Mouse (Mus musculus): ENCODE measurements around the gene Olfr1395. TPM values are rescaled to one million over a fixed set of nuclear protein-coding genes. Genes with fewer than 3 reads are reported as not detected.
A peak's percentile ranks its signal among the peaks of the same experiment; 100 is the strongest.

Gene Olfr1395
- not detected in 2 replicates for polyA plus RNA-seq (2014; fragmentation: Nextera tagmentation; extraction: Ambion mirVana)

- H3K9ac ChIP-seq (ENCODE audit: low read length), result no peak within 1 kb of the TSS
- 93% methylated on average over 6 of the region's 6 CpGs for WGBS
- H3K4me1 ChIP-seq (ENCODE audit: control insufficient read depth, insufficient read depth, low read length), result no peaks in the 10 kb centered on the region
- H3K9me3 ChIP-seq (ENCODE audit: control insufficient read depth, low read length), result no peaks in the 10 kb centered on the region
- H3K27me3 ChIP-seq (ENCODE audit: control insufficient read depth, insufficient read depth, low read length), result no peaks in the 10 kb centered on the region
- no peak within 1 kb of the TSS for H3K4me2 ChIP-seq (ENCODE audit: low read depth)
- no peaks in the 10 kb centered on the region for H3K36me3 ChIP-seq (ENCODE audit: control insufficient read depth, insufficient read depth, low read length)
- no peak for ATAC-seq (ENCODE audit: insufficient read depth, low FRiP score, low TSS enrichment)
- H3K27ac ChIP-seq (ENCODE audit: low read depth, low read length), result no peak within 1 kb of the TSS
- no peak for DNase-seq (ENCODE audit: low spot score)
- H3K4me3 ChIP-seq (ENCODE audit: low read depth, low read length), result no peak within 1 kb of the TSS
These were observed at the start of gene Olfr1395 for GRCm38 (mm10) chr11:49141974-49142373. Gene Olfr1395 (plus strand): TSS chr11:49142274.

GRCm38 (mm10) chr11:49092786-49093185 lies 49.3 kb upstream of the Olfr1395 start:
- no peak overlapping the region for H3K27ac ChIP-seq (ENCODE audit: low read depth, low read length)
- 91% methylated on average over 2 of the region's 2 CpGs for WGBS
- no peaks in the 10 kb centered on the region for H3K27me3 ChIP-seq (ENCODE audit: control insufficient read depth, insufficient read depth, low read length)
- ATAC-seq (ENCODE audit: insufficient read depth, low FRiP score, low TSS enrichment) (no peak), DNase-seq (ENCODE audit: low spot score) (no peak)
- H3K9me3 ChIP-seq (ENCODE audit: control insufficient read depth, low read length), result no peaks in the 10 kb centered on the region
- H3K9ac ChIP-seq (ENCODE audit: low read length), result no peak overlapping the region
- no peak overlapping the region for H3K4me2 ChIP-seq (ENCODE audit: low read depth)
- no peaks in the 10 kb centered on the region for H3K4me1 ChIP-seq (ENCODE audit: control insufficient read depth, insufficient read depth, low read length)
- H3K4me3 ChIP-seq (ENCODE audit: low read depth, low read length), result no peak overlapping the region
- no peaks in the 10 kb centered on the region for H3K36me3 ChIP-seq (ENCODE audit: control insufficient read depth, insufficient read depth, low read length)

GRCm38 (mm10) chr11:49093861-49094660 lies 48.0 kb upstream of the Olfr1395 start:
- no peak overlapping the region for H3K9ac ChIP-seq (ENCODE audit: low read length)
- H3K4me2 ChIP-seq (ENCODE audit: low read depth), result no peak overlapping the region
- H3K36me3 ChIP-seq (ENCODE audit: control insufficient read depth, insufficient read depth, low read length), result no peaks in the 10 kb centered on the region
- DNase-seq (ENCODE audit: low spot score) (no peak), ATAC-seq (ENCODE audit: insufficient read depth, low FRiP score, low TSS enrichment) (no peak)
- WGBS, result 91% methylated on average over 6 of the region's 6 CpGs
- no peaks in the 10 kb centered on the region for H3K9me3 ChIP-seq (ENCODE audit: control insufficient read depth, low read length)
- no peaks in the 10 kb centered on the region for H3K4me1 ChIP-seq (ENCODE audit: control insufficient read depth, insufficient read depth, low read length)
- H3K4me3 ChIP-seq (ENCODE audit: low read depth, low read length), result no peak overlapping the region
- no peak overlapping the region for H3K27ac ChIP-seq (ENCODE audit: low read depth, low read length)
- H3K27me3 ChIP-seq (ENCODE audit: control insufficient read depth, insufficient read depth, low read length), result no peaks in the 10 kb centered on the region

GRCm38 (mm10) chr11:49095367-49095766 lies 46.7 kb upstream of the Olfr1395 start:
- H3K27ac ChIP-seq (ENCODE audit: low read depth, low read length), result no peak overlapping the region

GRCm38 (mm10) chr11:49100409-49100808 lies 41.7 kb upstream of the Olfr1395 start:
- 86% methylated on average over 3 of the region's 3 CpGs for WGBS
- no peak for DNase-seq (ENCODE audit: low spot score)
- ATAC-seq (ENCODE audit: insufficient read depth, low FRiP score, low TSS enrichment), result no peak
- H3K4me3 ChIP-seq (ENCODE audit: low read depth, low read length), result no peak overlapping the region
- no peak overlapping the region for H3K9ac ChIP-seq (ENCODE audit: low read length)
- no peaks in the 10 kb centered on the region for H3K4me1 ChIP-seq (ENCODE audit: control insufficient read depth, insufficient read depth, low read length)
- H3K27ac ChIP-seq (ENCODE audit: low read depth, low read length), result no peak overlapping the region
- H3K9me3 ChIP-seq (ENCODE audit: control insufficient read depth, low read length), result no peaks in the 10 kb centered on the region
- no peaks in the 10 kb centered on the region for H3K36me3 ChIP-seq (ENCODE audit: control insufficient read depth, insufficient read depth, low read length)
- H3K4me2 ChIP-seq (ENCODE audit: low read depth), result no peak overlapping the region
- H3K27me3 ChIP-seq (ENCODE audit: control insufficient read depth, insufficient read depth, low read length), result no peaks in the 10 kb centered on the region

More at GRCm38 (mm10) chr11:49095367-49095766, 46.7 kb upstream of the Olfr1395 start:
- Histone ChIP-seq H3K36me3 (ENCODE audit: control insufficient read depth, insufficient read depth, low read length) (no peaks in the 10 kb centered on the region), H3K4me3 (ENCODE audit: low read depth, low read length) (no peak overlapping the region), H3K4me2 (ENCODE audit: low read depth) (no peak overlapping the region), H3K27me3 (ENCODE audit: control insufficient read depth, insufficient read depth, low read length) (no peaks in the 10 kb centered on the region), H3K9me3 (ENCODE audit: control insufficient read depth, low read length) (no peaks in the 10 kb centered on the region), H3K9ac (ENCODE audit: low read length) (no peak overlapping the region), H3K4me1 (ENCODE audit: control insufficient read depth, insufficient read depth, low read length) (no peaks in the 10 kb centered on the region)
- no peak for ATAC-seq (ENCODE audit: insufficient read depth, low FRiP score, low TSS enrichment)
- DNase-seq (ENCODE audit: low spot score), result no peak
- WGBS, result 93% methylated on average over 4 of the region's 4 CpGs

GRCm38 (mm10) chr11:49101500-49101899 lies 40.6 kb upstream of the Olfr1395 start:
- DNase-seq (ENCODE audit: low spot score) (no peak), ATAC-seq (ENCODE audit: insufficient read depth, low FRiP score, low TSS enrichment) (no peak)
- no peak overlapping the region for H3K4me2 ChIP-seq (ENCODE audit: low read depth)
- H3K27me3 ChIP-seq (ENCODE audit: control insufficient read depth, insufficient read depth, low read length), result no peaks in the 10 kb centered on the region
- H3K9ac ChIP-seq (ENCODE audit: low read length), result no peak overlapping the region
- H3K4me1 ChIP-seq (ENCODE audit: control insufficient read depth, insufficient read depth, low read length), result no peaks in the 10 kb centered on the region
- H3K9me3 ChIP-seq (ENCODE audit: control insufficient read depth, low read length), result no peaks in the 10 kb centered on the region
- WGBS, result 67% methylated on average over 5 of the region's 5 CpGs
- no peak overlapping the region for H3K4me3 ChIP-seq (ENCODE audit: low read depth, low read length)
- no peak overlapping the region for H3K27ac ChIP-seq (ENCODE audit: low read depth, low read length)
- no peaks in the 10 kb centered on the region for H3K36me3 ChIP-seq (ENCODE audit: control insufficient read depth, insufficient read depth, low read length)

- H3K4me2 ChIP-seq (ENCODE audit: low read depth), result no peak overlapping the region
- DNase-seq (ENCODE audit: low spot score), result peak; percentile 85
- no peak overlapping the region for H3K27ac ChIP-seq (ENCODE audit: low read depth, low read length)
- no peaks in the 10 kb centered on the region for H3K27me3 ChIP-seq (ENCODE audit: control insufficient read depth, insufficient read depth, low read length)
- H3K9ac ChIP-seq (ENCODE audit: low read length), result no peak overlapping the region
- H3K4me1 ChIP-seq (ENCODE audit: control insufficient read depth, insufficient read depth, low read length), result no peaks in the 10 kb centered on the region
- no peak overlapping the region for H3K4me3 ChIP-seq (ENCODE audit: low read depth, low read length)
- H3K36me3 ChIP-seq (ENCODE audit: control insufficient read depth, insufficient read depth, low read length), result no peaks in the 10 kb centered on the region
- 24% methylated on average over 8 of the region's 8 CpGs for WGBS
- no peaks in the 10 kb centered on the region for H3K9me3 ChIP-seq (ENCODE audit: control insufficient read depth, low read length)
- peak; percentile 53; the same call in 1 of the 2 replicates for ATAC-seq (ENCODE audit: insufficient read depth, low FRiP score, low TSS enrichment)
These were observed 38.9 kb upstream of the Olfr1395 start for GRCm38 (mm10) chr11:49103047-49103693.

- H3K4me3 ChIP-seq (ENCODE audit: low read depth, low read length), result no peak overlapping the region
- DNase-seq (ENCODE audit: low spot score) (no peak), ATAC-seq (ENCODE audit: insufficient read depth, low FRiP score, low TSS enrichment) (no peak)
These were observed 36.3 kb upstream of the Olfr1395 start for GRCm38 (mm10) chr11:49105752-49106151.

More at GRCm38 (mm10) chr11:49105752-49106151, 36.3 kb upstream of the Olfr1395 start:
- Histone ChIP-seq H3K4me1 (ENCODE audit: control insufficient read depth, insufficient read depth, low read length) (no peaks in the 10 kb centered on the region), H3K9ac (ENCODE audit: low read length) (no peak overlapping the region), H3K27ac (ENCODE audit: low read depth, low read length) (no peak overlapping the region), H3K36me3 (ENCODE audit: control insufficient read depth, insufficient read depth, low read length) (no peaks in the 10 kb centered on the region), H3K4me2 (ENCODE audit: low read depth) (no peak overlapping the region), H3K27me3 (ENCODE audit: control insufficient read depth, insufficient read depth, low read length) (no peaks in the 10 kb centered on the region), H3K9me3 (ENCODE audit: control insufficient read depth, low read length) (no peaks in the 10 kb centered on the region)
- 85% methylated on average over 1 of the region's 1 CpGs for WGBS
